Mouse (Mus musculus) lung, embryonic 16.5 days (tissue): ENCODE data around the gene Aff3. TPM values are rescaled to one million over a fixed set of nuclear protein-coding genes. Genes with fewer than 3 reads are reported as not detected.

Experiments
- ATAC-seq: fragments of 200-750 bp; cut with Nextera tagmentation; 2 replicates; pipeline ENCODE4 v1.8.0; 2017; ENCODE audit warnings: low read depth, mild to moderate bottlenecking, moderate library complexity
- H3K27ac ChIP-seq: fragments of 300-500 bp; sonication (generic); 2 replicates; pipeline ENCODE4 v1.5.1; 2014; ENCODE audit warnings: mild to moderate bottlenecking, control low read depth, low read length
- H3K27me3 ChIP-seq: fragments of 300-500 bp; sonication (generic); 2 replicates; pipeline ENCODE4 v1.6.1; 2014; ENCODE audit warnings: low read depth, low read length, mixed read lengths; ENCODE audit not compliant: control insufficient read depth, insufficient read depth
- H3K36me3 ChIP-seq: fragments of 300-500 bp; sonication (generic); 2 replicates; pipeline ENCODE4 v1.6.1; 2014; ENCODE audit warnings: low read length; ENCODE audit not compliant: control insufficient read depth, insufficient read depth
- H3K4me1 ChIP-seq: fragments of 300-500 bp; sonication (generic); replicated peaks from 2 replicates; pipeline ENCODE4 v1.6.1; 2014; ENCODE audit warnings: low read length, mixed read lengths; ENCODE audit not compliant: control insufficient read depth, insufficient read depth
- H3K4me2 ChIP-seq: fragments of 300-500 bp; sonication (generic); 2 replicates; pipeline ENCODE4 v1.6.1; 2014; ENCODE audit warnings: low read depth, low read length, control low read depth
- H3K4me3 ChIP-seq: fragments of 300-500 bp; sonication (generic); 2 replicates; pipeline ENCODE4 v1.5.1; 2014; ENCODE audit warnings: mild to moderate bottlenecking, low read length, control low read depth
- H3K9ac ChIP-seq: fragments of 300-500 bp; sonication (generic); 2 replicates; pipeline ENCODE4 v1.6.1; 2014; ENCODE audit warnings: low read length, control low read depth
- H3K9me3 ChIP-seq: fragments of 300-500 bp; sonication (generic); 2 replicates; pipeline ENCODE4 v1.6.1; 2016; ENCODE audit warnings: low read length; ENCODE audit not compliant: control insufficient read depth
- WGBS: fragments of 180-500 bp; shearing (Covaris S2); extraction: QIAGEN DNeasy Blood & Tissue Kit; methylation state at CpG from one replicate; pipeline ENCODE4 v1.1.7; 2014; 5-methylcytosine and 5-hydroxymethylcytosine counted together
- polyA plus RNA-seq: library from polyadenylated mRNA; unstranded; fragments of >200 nt; fragmentation: Nextera tagmentation; extraction: Ambion mirVana; gene quantifications from 2 replicates; pipeline ENCODE4 v1.2.1, GENCODE M21; 2015

Gene Aff3
- polyA plus RNA-seq, 1 experiment from 2014 or later, result 2.6 TPM

- ATAC-seq, result no peak
- H3K4me3 ChIP-seq, result no peak overlapping the region
- H3K4me1 ChIP-seq, result no peaks in the 10 kb centered on the region
- 75% methylated on average over 17 of the region's 17 CpGs for WGBS
- no peak overlapping the region for H3K9ac ChIP-seq
- H3K4me2 ChIP-seq, result no peak overlapping the region
- no peaks in the 10 kb centered on the region for H3K36me3 ChIP-seq
- no peaks in the 10 kb centered on the region for H3K9me3 ChIP-seq
- no peak overlapping the region for H3K27ac ChIP-seq
- no peaks in the 10 kb centered on the region for H3K27me3 ChIP-seq
Measured at GRCm38 (mm10) chr1:38199669-38200635, 464.8 kb downstream of the Aff3 start.

- Histone ChIP-seq H3K36me3 (no peaks in the 10 kb centered on the region), H3K27me3 (no peaks in the 10 kb centered on the region), H3K4me1 (no peaks in the 10 kb centered on the region), H3K27ac (no peak overlapping the region), H3K9me3 (no peaks in the 10 kb centered on the region), H3K9ac (no peak overlapping the region), H3K4me2 (no peak overlapping the region), H3K4me3 (no peak overlapping the region)
- no peak for ATAC-seq
- WGBS, result 81% methylated on average over 15 of the region's 15 CpGs
Measured at GRCm38 (mm10) chr1:38198393-38199029, 466.2 kb downstream of the Aff3 start.

GRCm38 (mm10) chr1:38197145-38197682 is 467.5 kb downstream of the Aff3 start:
- H3K4me1 ChIP-seq, result no peaks in the 10 kb centered on the region
- H3K9ac ChIP-seq, result no peak overlapping the region
- no peaks in the 10 kb centered on the region for H3K27me3 ChIP-seq
- no peak overlapping the region for H3K4me2 ChIP-seq
- 91% methylated on average over 8 of the region's 8 CpGs for WGBS
- H3K9me3 ChIP-seq, result no peaks in the 10 kb centered on the region
- H3K4me3 ChIP-seq, result no peak overlapping the region
- ATAC-seq, result no peak
- no peaks in the 10 kb centered on the region for H3K36me3 ChIP-seq
- no peak overlapping the region for H3K27ac ChIP-seq

- Histone ChIP-seq H3K36me3 (no peaks in the 10 kb centered on the region), H3K9me3 (no peaks in the 10 kb centered on the region), H3K27me3 (no peaks in the 10 kb centered on the region), H3K4me2 (no peak overlapping the region), H3K9ac (no peak overlapping the region), H3K4me1 (no peaks in the 10 kb centered on the region), H3K4me3 (no peak overlapping the region), H3K27ac (no peak overlapping the region)
- ATAC-seq, result peak; percentile 34; the same call in 1 of the 2 replicates
- WGBS, result 67% methylated on average over 3 of the region's 3 CpGs
Measured at GRCm38 (mm10) chr1:38195721-38196120, 469.0 kb downstream of the Aff3 start.

GRCm38 (mm10) chr1:38186227-38186545 is 478.6 kb downstream of the Aff3 start:
- no peak overlapping the region for H3K9ac ChIP-seq
- peaks cover 2% of the 10 kb centered on the region; the same call in 1 of the 2 replicates for H3K36me3 ChIP-seq
- no peak overlapping the region for H3K27ac ChIP-seq
- no peaks in the 10 kb centered on the region for H3K9me3 ChIP-seq
- H3K27me3 ChIP-seq, result no peaks in the 10 kb centered on the region
- no peaks in the 10 kb centered on the region for H3K4me1 ChIP-seq
- no peak overlapping the region for H3K4me2 ChIP-seq
- 87% methylated on average over 5 of the region's 5 CpGs for WGBS
- H3K4me3 ChIP-seq, result no peak overlapping the region
- ATAC-seq, result no peak

GRCm38 (mm10) chr1:38185517-38186226 is 479.1 kb downstream of the Aff3 start:
- ATAC-seq, result peak; percentile 70; the same call in 1 of the 2 replicates
- H3K4me2 ChIP-seq, result no peak overlapping the region
- H3K4me3 ChIP-seq, result no peak overlapping the region
- H3K4me1 ChIP-seq, result no peaks in the 10 kb centered on the region
- no peak overlapping the region for H3K27ac ChIP-seq
- H3K27me3 ChIP-seq, result no peaks in the 10 kb centered on the region
- peaks cover 2% of the 10 kb centered on the region; the same call in 1 of the 2 replicates for H3K36me3 ChIP-seq
- H3K9me3 ChIP-seq, result no peaks in the 10 kb centered on the region
- 39% methylated on average over 17 of the region's 17 CpGs for WGBS
- no peak overlapping the region for H3K9ac ChIP-seq

- Histone ChIP-seq H3K9me3 (no peaks in the 10 kb centered on the region), H3K9ac (no peak overlapping the region), H3K27me3 (no peaks in the 10 kb centered on the region), H3K36me3 (no peaks in the 10 kb centered on the region), H3K4me3 (no peak overlapping the region), H3K27ac (no peak overlapping the region), H3K4me2 (no peak overlapping the region), H3K4me1 (no peaks in the 10 kb centered on the region)
- ATAC-seq, result no peak
- 72% methylated on average over 15 of the region's 15 CpGs for WGBS
Measured at GRCm38 (mm10) chr1:38181020-38181550, 483.7 kb downstream of the Aff3 start.

- Histone ChIP-seq H3K4me1 (no peaks in the 10 kb centered on the region), H3K36me3 (no peaks in the 10 kb centered on the region), H3K9ac (no peak overlapping the region), H3K27me3 (no peaks in the 10 kb centered on the region), H3K27ac (no peak overlapping the region), H3K4me2 (no peak overlapping the region), H3K9me3 (no peaks in the 10 kb centered on the region), H3K4me3 (no peak overlapping the region)
- no peak for ATAC-seq
- 88% methylated on average over 8 of the region's 8 CpGs for WGBS
Measured at GRCm38 (mm10) chr1:38178929-38179328, 485.8 kb downstream of the Aff3 start.
